Mouse (Mus musculus) small intestine, adult 2 months (tissue): ENCODE data around the gene Adgrd1.

Experiments used
- CTCF ChIP-seq: fragments of 200-500 bp; IDR thresholded peaks from 2 replicates; pipeline ENCODE4 v1.5.1; 2012; ENCODE audit warnings: low read depth, mild to moderate bottlenecking, control low read depth, inconsistent platforms, low read length, moderate library complexity, mixed read lengths; ENCODE audit not compliant: insufficient replicate concordance, insufficient read length; ENCODE audit errors: extremely low read depth
- POLR2A ChIP-seq: fragments of 200-500 bp; IDR thresholded peaks from 2 replicates; pipeline ENCODE4 v1.6.1; 2012; ENCODE audit warnings: low read depth, mild to moderate bottlenecking, control low read depth, inconsistent platforms, low read length, moderate library complexity

GRCm38 (mm10) chr5:129121654-129122285, 25.2 kb downstream of the Adgrd1 start:
- TF ChIP-seq CTCF (no peak), POLR2A (no peak)
